Mouse (Mus musculus) stomach, postnatal 0 days (tissue): ENCODE measurements around the gene Gm5458.

Source experiments
- CTCF ChIP-seq: IDR thresholded peaks from 2 replicates; pipeline ENCODE4 v1.5.1; 2016; ENCODE audit warnings: antibody characterized with exemption, low read depth, mild to moderate bottlenecking, moderate library complexity
- EP300 ChIP-seq: optimal IDR thresholded peaks from 2 replicates; pipeline ENCODE3; 2016; ENCODE audit warnings: antibody characterized with exemption

GRCm38 (mm10) chr14:19646232-19646631 is 43.9 kb upstream of the Gm5458 start:
- TF ChIP-seq CTCF (no peak), EP300 (no peak)
